Mouse (Mus musculus): ENCODE results near the gene Myoz2. TPM values are rescaled to one million over a fixed set of nuclear protein-coding genes. Genes with fewer than 3 reads are reported as not detected.

Myoz2 gene
- total RNA-seq (2021) = not detected

DNA sequence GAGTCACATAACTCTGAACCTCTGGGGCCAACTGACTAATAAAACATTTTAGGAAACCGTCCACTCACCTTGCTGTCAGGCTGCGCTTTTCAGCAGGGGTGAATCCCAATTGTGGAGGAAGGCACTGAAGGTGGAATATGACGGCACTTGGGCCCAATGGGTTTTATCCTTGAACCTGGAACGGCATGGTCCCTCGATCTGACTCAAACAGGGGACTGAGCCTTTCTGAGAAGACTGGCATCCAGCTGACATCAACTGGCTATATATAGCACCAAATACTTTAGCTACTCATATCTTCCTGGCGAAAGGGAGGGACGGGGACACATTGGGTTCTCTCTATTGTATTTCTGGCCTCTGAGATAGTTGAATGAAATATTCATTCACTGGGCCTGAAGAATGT lies at the start of gene Myoz2:
Gene Myoz2, minus strand, starts transcription at position 264 of the 400 bp plus-strand sequence.
- no peak for DNase-seq
- intact Hi-C loops (cut with DNase I) = no loop called here

DNA sequence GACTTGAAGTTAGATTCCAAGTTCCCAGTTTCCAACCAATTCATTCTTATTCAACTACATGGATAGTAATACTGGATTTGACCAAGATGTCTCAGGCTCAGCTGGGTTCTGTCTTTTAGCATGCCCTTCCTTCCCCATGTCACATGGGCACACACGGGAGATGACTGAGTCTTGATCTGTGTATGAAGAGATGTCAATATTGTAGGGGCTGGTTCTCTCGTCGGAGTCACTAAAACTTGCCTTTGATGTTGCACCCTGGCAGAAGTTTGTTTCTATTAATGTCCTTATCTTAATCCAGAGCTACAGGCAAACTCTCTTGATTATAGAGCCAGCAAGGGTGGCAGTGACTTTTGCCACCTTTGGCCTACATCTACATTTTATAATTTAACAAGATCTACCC lies 46.9 kb upstream of the Myoz2 start:
- intact Hi-C loops (cut with DNase I) = no loop called here
- no peak for DNase-seq

DNA sequence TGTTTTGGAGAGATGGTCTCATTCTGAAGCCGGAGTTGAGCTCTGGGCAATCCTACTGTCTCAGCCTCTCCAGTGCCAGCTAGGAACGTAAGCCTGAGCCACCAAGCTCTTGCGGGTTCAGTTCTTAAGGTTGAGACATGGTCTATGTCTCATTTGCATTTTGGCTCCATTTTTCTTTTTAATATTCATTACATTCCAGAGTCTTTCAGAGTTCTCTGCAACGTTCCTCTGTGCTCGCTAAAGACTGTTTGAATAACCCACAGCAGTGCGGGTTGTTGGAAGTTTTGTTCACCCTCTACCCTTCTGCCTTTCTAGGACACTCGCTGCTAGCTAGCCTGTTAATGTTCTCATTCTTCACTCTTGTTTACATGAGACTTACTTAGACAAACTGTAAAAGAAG lies 46.1 kb upstream of the Myoz2 start:
- DNase-seq = no peak
- intact Hi-C loops (cut with DNase I) = no loop called here

- intact Hi-C loops (cut with DNase I) = no loop called here
- DNase-seq = no peak
These were observed 45.4 kb upstream of the Myoz2 start for GRCm38 (mm10) chr3:123080017-123080725.

DNA sequence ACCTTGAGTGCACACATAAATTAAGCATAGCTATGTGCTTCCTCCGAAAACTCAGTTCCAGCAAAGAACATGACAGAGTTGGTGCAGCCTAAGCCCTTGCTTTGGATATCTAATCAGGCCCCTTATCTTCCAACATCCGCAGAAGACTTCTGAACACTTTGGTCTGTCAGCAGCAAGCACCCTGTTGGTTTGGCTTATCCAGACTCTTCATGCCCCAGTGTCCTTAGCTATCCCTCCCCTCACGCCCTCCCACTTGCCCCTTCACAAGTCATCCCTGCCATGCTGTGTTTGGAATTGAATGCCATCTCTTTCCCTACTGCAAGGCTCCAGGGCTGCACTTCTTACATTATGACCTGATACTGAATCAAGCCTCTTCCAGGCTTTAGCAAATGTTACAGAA lies 40.9 kb upstream of the Myoz2 start:
- DNase-seq = no peak
- intact Hi-C loops (cut with DNase I) = no loop called here

GRCm38 (mm10) chr3:123075034-123075433 lies 40.2 kb upstream of the Myoz2 start:
- intact Hi-C loops (cut with DNase I) = no loop called here
- no peak for DNase-seq

- intact Hi-C loops (cut with DNase I) = no loop called here
- DNase-seq = no peak
These were observed 38.5 kb upstream of the Myoz2 start for GRCm38 (mm10) chr3:123073351-123073750.

GRCm38 (mm10) chr3:123072472-123072871 lies 37.7 kb upstream of the Myoz2 start:
- intact Hi-C loops (cut with DNase I) = no loop called here

GRCm38 (mm10) chr3:123070996-123071395 lies 36.2 kb upstream of the Myoz2 start:
- DNase-seq = no peak
- intact Hi-C loops (cut with DNase I) = no loop called here

More at GRCm38 (mm10) chr3:123072472-123072871, 37.7 kb upstream of the Myoz2 start:
- no peak for DNase-seq

DNA sequence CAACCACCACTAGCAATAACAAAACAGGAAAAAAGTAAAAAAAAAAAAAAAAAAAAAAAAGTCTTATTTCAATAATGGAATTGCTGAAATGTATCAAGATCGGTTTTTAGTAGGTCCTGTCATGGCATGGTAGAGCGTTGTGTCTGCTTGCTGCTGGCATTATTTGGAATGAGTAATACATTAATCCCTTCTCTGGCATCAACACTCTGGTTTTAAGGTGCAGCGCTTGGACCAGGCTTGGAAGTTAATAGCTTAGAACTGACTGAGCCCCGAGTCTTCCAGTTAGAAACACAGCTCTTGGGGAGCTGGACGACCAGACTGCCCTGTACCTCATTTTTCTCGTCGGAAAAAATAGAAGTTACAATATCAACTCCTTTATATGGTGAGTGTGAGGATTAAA lies 32.0 kb upstream of the Myoz2 start:
- DNase-seq = no peak
- intact Hi-C loops (cut with DNase I) = no loop called here

GRCm38 (mm10) chr3:123065466-123065865 lies 30.7 kb upstream of the Myoz2 start:
- no peak for DNase-seq
- intact Hi-C loops (cut with DNase I) = no loop called here

DNA sequence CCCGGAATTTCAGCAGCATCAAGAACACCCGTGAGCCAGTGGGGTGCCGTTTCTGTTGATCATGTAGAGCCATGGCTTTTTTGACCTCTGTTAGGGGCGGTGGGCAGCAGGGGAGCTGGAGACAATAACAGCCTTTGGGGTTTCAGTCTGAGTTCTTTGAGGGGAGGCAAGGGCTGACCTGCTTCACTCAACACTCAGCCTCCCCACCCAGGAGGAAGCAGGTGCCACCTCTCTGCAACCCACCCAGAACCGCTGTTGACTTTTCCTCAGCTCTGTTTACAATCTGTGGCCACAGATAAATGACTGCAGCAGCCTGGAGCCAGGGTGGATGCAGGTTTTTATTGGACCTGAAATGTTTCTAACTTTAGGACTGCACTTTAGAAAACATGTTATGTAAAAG lies 29.4 kb upstream of the Myoz2 start:
- no peak for DNase-seq
- intact Hi-C loops (cut with DNase I) = no loop called here

GRCm38 (mm10) chr3:123061931-123062330 lies 27.1 kb upstream of the Myoz2 start:
- intact Hi-C loops (cut with DNase I) = no loop called here
- no peak for DNase-seq

GRCm38 (mm10) chr3:123058832-123059231 lies 24.0 kb upstream of the Myoz2 start:
- DNase-seq = no peak
- intact Hi-C loops (cut with DNase I) = no loop called here

GRCm38 (mm10) chr3:123054178-123054577 lies 19.4 kb upstream of the Myoz2 start:
- intact Hi-C loops (cut with DNase I) = no loop called here
- DNase-seq = no peak

DNA sequence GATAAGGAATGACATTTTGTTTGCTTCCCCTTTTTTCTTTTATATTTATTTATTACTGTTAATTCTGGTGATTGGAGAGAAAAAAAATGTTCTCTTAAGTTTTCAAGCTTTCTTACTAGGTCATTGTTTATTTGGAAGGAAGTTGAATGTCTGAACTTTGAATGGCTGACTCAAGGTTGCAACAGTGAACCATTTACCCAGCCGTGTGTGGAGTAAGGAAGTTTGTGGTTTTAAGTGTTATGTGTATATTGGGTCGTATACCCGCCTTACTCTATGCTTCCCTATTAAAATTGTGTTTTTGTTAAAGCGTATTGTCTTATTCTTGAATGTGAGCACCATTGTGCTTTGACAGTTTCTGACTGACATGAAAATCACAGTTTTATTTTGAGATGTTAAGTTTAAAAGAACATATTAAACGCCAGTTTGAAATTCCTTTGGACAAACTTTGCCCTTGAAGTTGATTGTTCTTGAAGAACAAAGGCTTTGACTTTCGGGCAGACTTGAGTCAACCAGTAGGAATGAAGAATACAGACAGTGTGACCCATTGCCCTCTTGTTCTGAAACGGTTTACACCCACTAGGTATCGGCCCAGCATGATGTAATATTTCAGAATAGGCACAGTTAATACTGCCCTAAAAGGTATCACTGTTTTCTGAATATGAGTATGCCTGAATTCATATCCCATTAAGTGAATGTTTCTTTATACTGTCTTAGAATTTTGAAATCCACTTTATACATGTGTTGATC lies 18.6 kb upstream of the Myoz2 start:
- intact Hi-C loops (cut with DNase I) = no loop called here
- DNase-seq = no peak

DNA sequence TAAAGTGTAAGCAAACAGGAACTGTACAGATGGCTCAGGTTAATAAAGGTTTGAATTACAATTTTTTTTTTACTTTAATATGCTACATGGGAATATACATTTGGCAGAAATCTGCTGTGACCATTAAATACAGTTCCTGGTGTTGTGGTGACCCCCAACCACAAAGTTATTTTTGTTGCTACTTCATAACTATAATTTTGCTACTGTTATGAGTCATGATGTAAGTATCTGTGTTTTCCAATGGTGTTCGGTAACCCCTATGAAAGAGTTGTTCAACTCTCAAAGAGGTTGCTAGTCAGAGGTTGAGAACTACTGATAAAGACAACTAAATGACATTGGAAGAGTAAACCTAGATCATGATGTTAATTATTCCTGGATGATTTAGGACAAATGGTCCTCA lies 7.5 kb upstream of the Myoz2 start:
- intact Hi-C loops (cut with DNase I) = no loop called here
- no peak for DNase-seq

DNA sequence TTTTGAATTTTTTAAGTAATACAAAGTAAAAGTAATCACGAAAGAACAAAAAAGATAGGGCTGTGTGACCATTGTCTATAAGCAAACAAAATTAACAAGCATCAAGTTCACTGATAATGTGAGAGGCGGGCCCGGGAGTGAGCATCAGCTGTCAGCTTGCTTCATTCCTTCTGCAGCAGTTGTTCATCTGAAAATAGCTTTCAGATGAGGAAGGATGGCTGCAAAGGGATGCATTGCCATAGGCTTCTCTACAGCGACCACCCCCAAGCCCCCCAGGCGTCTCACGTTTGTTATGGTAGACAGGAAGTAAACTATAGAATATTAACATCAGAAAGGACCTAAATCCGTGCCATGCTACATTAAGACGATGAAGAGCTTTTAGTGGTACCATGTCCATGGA lies 1.0 kb downstream of the Myoz2 start:
- no peak for DNase-seq
- intact Hi-C loops (cut with DNase I) = no loop called here

- intact Hi-C loops (cut with DNase I) = no loop called here
- no peak for DNase-seq
These were observed 9.2 kb downstream of the Myoz2 start for GRCm38 (mm10) chr3:123025634-123026033.

- intact Hi-C loops (cut with DNase I) = no loop called here
- DNase-seq = no peak
These were observed 10.2 kb downstream of the Myoz2 start for GRCm38 (mm10) chr3:123024496-123025234.

DNA sequence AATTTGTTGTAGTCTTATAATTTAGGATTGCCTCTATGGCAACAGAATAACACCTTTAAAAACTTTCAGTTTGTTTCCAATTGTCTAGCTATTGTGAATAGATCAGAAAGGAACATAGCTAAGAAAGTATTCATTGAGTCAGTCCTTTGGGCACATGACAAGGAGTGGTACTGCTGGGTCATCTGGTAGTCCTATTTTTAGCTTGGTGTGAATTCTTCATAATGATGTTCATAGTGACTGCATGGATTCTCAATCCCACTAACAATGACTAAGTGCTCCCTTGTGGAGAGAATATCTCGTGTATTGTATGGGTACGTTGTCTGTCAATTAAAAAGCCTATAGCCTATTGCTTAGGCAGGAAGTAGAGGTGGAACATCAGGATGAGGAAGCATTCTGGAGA lies 16.0 kb downstream of the Myoz2 start:
- intact Hi-C loops (cut with DNase I) = no loop called here

DNA sequence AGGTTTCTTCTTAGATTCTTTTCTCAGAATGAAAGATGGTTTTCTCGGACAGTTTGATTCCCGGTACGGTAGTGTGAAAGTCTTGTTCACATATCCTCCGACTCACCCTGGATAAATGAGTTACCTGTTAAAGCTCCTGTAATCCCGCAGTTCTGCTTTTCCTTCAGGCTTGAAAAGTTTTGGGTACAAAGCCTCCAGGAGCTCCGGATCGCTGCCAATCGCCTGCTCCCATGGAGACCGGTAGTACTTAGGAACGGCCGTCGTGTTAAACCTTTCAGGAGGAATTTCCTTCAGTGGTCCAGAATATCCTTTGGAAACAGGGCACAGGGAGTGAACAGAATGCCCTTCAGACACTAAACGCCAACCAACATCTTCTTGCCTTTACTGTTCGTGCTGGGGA lies 21.3 kb downstream of the Myoz2 start:
- no peak for DNase-seq
- intact Hi-C loops (cut with DNase I) = no loop called here

More for the DNA sequence above, 16.0 kb downstream of the Myoz2 start:
- no peak for DNase-seq

All from left cerebral cortex, postnatal 4 days (tissue).